Mouse (Mus musculus) midbrain, embryonic 15.5 days (tissue): Measurements from ENCODE around the gene Lrrc43. TPM values are rescaled to one million over a fixed set of nuclear protein-coding genes. Genes with fewer than 3 reads are reported as not detected.

Experiments
- ATAC-seq: fragments of 200-750 bp; cut with Nextera tagmentation; replicated peaks from 2 replicates; pipeline ENCODE4 v1.8.0; 2017; ENCODE audit warnings: moderate TSS enrichment
- H3K27ac ChIP-seq: fragments of 300-500 bp; sonication (generic); 2 replicates; pipeline ENCODE4 v1.5.1; 2015; ENCODE audit warnings: mild to moderate bottlenecking, inconsistent platforms
- H3K27me3 ChIP-seq: fragments of 300-500 bp; sonication (generic); replicated peaks from 2 replicates; pipeline ENCODE4 v1.6.1; 2015; ENCODE audit warnings: inconsistent platforms
- H3K36me3 ChIP-seq: fragments of 300-500 bp; sonication (generic); replicated peaks from 2 replicates; pipeline ENCODE4 v1.6.1; 2015; ENCODE audit warnings: inconsistent platforms
- H3K4me1 ChIP-seq: fragments of 300-500 bp; sonication (generic); 2 replicates; pipeline ENCODE4 v1.6.1; 2015; ENCODE audit warnings: inconsistent platforms
- H3K4me2 ChIP-seq: fragments of 300-500 bp; sonication (generic); 2 replicates; pipeline ENCODE4 v1.6.1; 2015; ENCODE audit warnings: inconsistent platforms, mild to moderate bottlenecking, moderate library complexity
- H3K4me3 ChIP-seq: fragments of 300-500 bp; sonication (generic); 2 replicates; pipeline ENCODE4 v1.5.1; 2015; ENCODE audit warnings: mild to moderate bottlenecking, inconsistent platforms
- H3K9ac ChIP-seq: fragments of 300-500 bp; sonication (generic); 2 replicates; pipeline ENCODE4 v1.6.1; 2015; ENCODE audit warnings: mild to moderate bottlenecking, inconsistent platforms
- H3K9me3 ChIP-seq: fragments of 300-500 bp; sonication (generic); 2 replicates; pipeline ENCODE4 v1.6.1; 2016; ENCODE audit warnings: inconsistent platforms
- WGBS: fragments of 180-500 bp; shearing (Covaris S2); methylation state at CpG from one replicate; pipeline ENCODE4 v1.1.7; 2015; ENCODE audit warnings: mixed read lengths; 5-methylcytosine and 5-hydroxymethylcytosine counted together
- polyA plus RNA-seq: library from polyadenylated mRNA; unstranded; fragments of >200 nt; fragmentation: Nextera tagmentation; extraction: Ambion mirVana; gene quantifications from 2 replicates; pipeline ENCODE4 v1.2.1, GENCODE M21; 2015

The Lrrc43 gene
- polyA plus RNA-seq = 0.89 and 1.1 TPM in 2 replicates

DNA sequence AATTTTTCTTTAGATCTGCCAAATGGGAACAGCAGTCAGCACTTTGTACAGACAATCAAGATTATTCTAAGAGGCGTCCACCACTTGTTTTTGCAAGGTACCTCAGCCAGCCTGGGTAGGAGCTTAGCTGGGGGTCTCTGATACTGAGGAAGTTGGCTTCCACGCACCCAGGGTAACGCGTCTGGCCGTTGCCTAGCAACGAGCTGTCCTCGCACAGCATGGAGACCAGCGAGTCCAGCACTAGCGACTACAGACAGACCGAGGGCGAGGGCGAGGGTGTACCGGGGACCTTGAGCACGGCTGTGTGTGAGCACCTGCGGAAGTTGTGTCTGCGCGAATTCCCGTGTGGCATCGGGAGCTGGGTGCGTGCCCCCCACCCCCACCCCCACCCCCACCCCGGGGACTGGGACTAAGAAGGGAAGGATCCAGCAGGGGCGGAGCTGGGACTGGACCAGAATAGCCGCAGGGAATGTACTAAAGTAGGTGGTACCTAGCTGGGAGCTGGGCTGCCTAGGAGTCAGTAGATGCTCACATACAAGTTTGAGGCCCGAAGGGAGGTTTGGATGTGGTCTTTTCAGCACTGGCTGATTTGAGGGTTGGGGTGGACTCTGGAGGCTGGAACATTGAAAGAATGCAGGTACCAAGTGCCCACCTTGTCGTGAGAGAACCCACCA, at the start of gene Lrrc43, which contains the start of gene Il31:
TSS of gene Lrrc43 (plus strand) at position 194 of the 674 bp plus-strand sequence.
TSS of gene Il31 (minus strand) at position 378 of the 674 bp plus-strand sequence.
- no peaks in the 10 kb centered on the region for H3K36me3 ChIP-seq
- H3K4me2 ChIP-seq = peak within 1 kb of the TSS; percentile 50
- H3K4me1 ChIP-seq = peaks cover 5% of the 10 kb centered on the region; the same call in 1 of the 2 replicates
- ATAC-seq = peak; percentile 72
- H3K9ac ChIP-seq = 0 out of 2 replicates have a peak within 1 kb of the TSS, but pooled peaks have one; percentile 13
- peak within 1 kb of the TSS; percentile 29 for H3K4me3 ChIP-seq
- no peaks in the 10 kb centered on the region for H3K9me3 ChIP-seq
- WGBS = 7% methylated on average over 25 of the region's 25 CpGs
- H3K27me3 ChIP-seq = no peaks in the 10 kb centered on the region
- no peak within 1 kb of the TSS for H3K27ac ChIP-seq

DNA sequence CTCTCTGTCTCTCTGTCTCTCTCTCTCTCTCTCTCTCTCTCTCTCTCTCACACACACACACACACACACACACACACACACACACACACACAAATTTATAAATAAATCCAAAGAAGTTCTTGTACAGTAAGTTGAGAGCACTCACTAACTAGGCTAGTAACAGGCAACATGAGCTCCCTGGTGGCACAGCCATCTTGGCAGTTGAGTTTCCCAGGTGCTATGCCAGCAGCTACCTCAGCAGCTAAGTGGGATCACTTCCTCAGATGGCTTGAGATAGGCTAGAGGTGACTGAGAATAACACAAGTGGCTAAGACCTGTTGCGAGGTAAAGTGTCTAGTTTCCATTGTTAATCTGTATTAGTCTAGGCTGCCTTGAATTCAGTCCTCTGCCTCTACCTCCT, 49.8 kb upstream of the Lrrc43 start:
- no peaks in the 10 kb centered on the region for H3K9me3 ChIP-seq
- peaks cover 12% of the 10 kb centered on the region for H3K4me1 ChIP-seq
- H3K9ac ChIP-seq = no peak overlapping the region
- no peak overlapping the region for H3K4me3 ChIP-seq
- peaks cover 17% of the 10 kb centered on the region; the same call in 1 of the 2 replicates for H3K36me3 ChIP-seq
- H3K27me3 ChIP-seq = no peaks in the 10 kb centered on the region
- ATAC-seq = no peak
- H3K27ac ChIP-seq = no peak overlapping the region
- 94% methylated on average over 1 of the region's 1 CpGs for WGBS
- no peak overlapping the region for H3K4me2 ChIP-seq

DNA sequence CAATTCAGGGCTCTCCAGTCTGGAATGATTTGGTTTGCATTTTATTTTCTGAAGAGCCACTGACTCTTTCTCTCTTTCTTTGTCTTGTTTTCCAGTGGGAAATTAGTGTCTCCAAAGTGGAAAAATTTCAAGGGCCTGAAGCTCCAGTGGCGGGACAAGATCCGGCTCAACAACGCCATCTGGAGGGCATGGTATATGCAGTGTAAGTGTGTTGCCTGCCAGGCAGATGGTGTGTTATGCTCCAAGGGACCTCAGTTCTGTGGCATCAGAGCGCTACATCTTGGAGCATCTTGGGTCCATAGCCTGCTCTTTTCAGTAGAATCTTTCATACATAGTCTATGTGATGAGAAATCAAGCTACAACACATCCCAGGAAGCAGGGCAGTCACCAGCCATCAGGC, 49.2 kb upstream of the Lrrc43 start:
- H3K4me1 ChIP-seq = peaks cover 12% of the 10 kb centered on the region
- H3K4me3 ChIP-seq = no peak overlapping the region
- H3K9me3 ChIP-seq = no peaks in the 10 kb centered on the region
- H3K4me2 ChIP-seq = no peak overlapping the region
- H3K27ac ChIP-seq = no peak overlapping the region
- no peak for ATAC-seq
- no peaks in the 10 kb centered on the region for H3K27me3 ChIP-seq
- 82% methylated on average over 4 of the region's 4 CpGs for WGBS
- H3K36me3 ChIP-seq = peaks cover 17% of the 10 kb centered on the region; the same call in 1 of the 2 replicates
- H3K9ac ChIP-seq = no peak overlapping the region

DNA sequence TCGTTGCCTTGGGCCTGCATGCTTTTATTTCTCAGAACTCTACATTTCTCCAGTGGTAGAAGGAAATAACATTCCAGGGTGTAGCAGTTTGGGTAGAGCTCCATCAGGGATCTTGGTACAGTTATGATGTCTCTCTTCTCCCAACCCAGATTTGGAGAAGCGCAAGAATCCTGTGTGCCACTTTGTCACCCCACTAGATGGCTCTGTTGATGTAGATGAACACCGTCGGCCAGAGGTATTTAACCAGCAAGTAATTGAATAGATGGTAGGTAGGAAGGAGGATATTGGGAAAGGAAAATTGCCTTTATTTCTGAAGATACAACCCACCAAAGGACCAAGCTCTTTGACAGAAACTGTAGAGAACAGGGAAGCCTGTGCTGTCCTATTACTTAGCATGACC, 48.4 kb upstream of the Lrrc43 start:
- 68% methylated on average over 4 of the region's 4 CpGs for WGBS
- Histone ChIP-seq H3K27ac (no peak overlapping the region), H3K27me3 (no peaks in the 10 kb centered on the region), H3K4me3 (no peak overlapping the region), H3K9ac (no peak overlapping the region), H3K4me1 (peaks cover 11% of the 10 kb centered on the region), H3K9me3 (no peaks in the 10 kb centered on the region), H3K36me3 (peaks cover 18% of the 10 kb centered on the region), H3K4me2 (no peak overlapping the region)
- no peak for ATAC-seq

DNA sequence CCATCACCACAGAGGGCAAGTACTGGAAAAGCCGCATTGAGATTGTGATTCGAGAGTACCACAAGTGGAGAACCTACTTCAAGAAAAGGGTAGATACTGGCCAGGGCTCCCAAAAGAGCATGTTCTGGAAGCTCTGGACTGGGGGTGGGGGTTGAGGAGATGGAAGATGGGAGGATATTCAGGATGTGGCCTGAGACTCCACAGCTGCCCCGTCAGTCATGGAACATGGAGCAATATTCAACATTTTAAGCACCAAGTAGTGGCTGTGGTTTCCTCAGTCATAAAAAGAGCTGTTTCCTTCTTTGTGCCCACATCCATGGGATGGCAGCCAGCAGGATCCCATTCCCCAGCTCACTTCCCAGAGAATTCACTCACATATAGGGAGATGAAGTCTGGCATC, 46.8 kb upstream of the Lrrc43 start:
- 89% methylated on average over 3 of the region's 3 CpGs for WGBS
- ATAC-seq = no peak
- H3K27ac ChIP-seq = no peak overlapping the region
- H3K9ac ChIP-seq = no peak overlapping the region
- H3K4me1 ChIP-seq = no peaks in the 10 kb centered on the region
- no peak overlapping the region for H3K4me2 ChIP-seq
- H3K36me3 ChIP-seq = peaks cover 24% of the 10 kb centered on the region
- no peak overlapping the region for H3K4me3 ChIP-seq
- H3K27me3 ChIP-seq = no peaks in the 10 kb centered on the region
- H3K9me3 ChIP-seq = no peaks in the 10 kb centered on the region

DNA sequence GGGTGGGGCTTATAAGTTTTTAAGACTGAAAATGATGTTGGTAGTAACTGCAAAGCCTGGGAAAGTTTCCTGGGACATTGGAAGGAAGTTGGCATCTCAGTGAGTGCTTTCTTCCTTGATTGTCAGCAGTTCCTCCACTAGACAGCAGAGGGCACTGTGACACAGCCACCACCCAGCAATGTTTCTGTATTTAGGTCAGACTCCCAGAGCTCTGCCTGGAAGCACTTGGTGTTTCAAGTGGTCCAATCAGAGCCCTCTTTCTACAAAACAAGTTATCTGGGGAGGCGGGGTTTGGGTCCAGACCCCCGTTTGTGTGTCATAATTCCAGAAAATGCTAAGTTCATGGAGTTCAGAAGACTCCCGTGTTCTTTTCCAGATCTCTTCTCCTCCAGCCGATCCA, 45.0 kb upstream of the Lrrc43 start:
- peaks cover 31% of the 10 kb centered on the region for H3K36me3 ChIP-seq
- no peak overlapping the region for H3K4me3 ChIP-seq
- ATAC-seq = no peak
- no peak overlapping the region for H3K4me2 ChIP-seq
- 51% methylated on average over 4 of the region's 4 CpGs for WGBS
- H3K27me3 ChIP-seq = no peaks in the 10 kb centered on the region
- H3K4me1 ChIP-seq = no peaks in the 10 kb centered on the region
- no peak overlapping the region for H3K9ac ChIP-seq
- no peaks in the 10 kb centered on the region for H3K9me3 ChIP-seq
- H3K27ac ChIP-seq = no peak overlapping the region

DNA sequence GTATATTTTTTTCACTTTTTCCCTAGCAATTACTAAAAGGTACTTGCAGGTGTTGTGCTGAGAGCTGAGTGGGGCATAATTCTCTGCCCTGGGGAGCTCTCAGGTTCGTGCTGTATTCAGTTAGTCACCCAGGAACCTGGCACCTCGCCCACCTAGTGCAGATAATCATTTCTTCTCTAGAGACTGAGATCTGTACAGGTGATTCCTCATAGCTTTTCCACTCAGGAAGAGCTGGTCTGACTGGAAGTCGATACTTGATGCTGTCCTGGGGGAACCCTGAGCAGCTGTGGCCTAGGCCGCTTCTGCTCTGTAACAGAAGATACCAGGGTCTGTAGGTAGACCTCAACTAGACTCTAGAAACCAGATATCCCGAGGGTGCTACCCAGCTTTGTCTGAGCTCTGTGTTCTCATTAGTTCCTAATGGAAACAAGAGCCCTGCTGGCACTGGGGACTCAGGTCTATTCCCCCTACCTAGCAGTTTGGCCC, 44.2 kb upstream of the Lrrc43 start:
- Histone ChIP-seq H3K4me2 (no peak overlapping the region), H3K27me3 (no peaks in the 10 kb centered on the region), H3K9me3 (no peaks in the 10 kb centered on the region), H3K27ac (no peak overlapping the region), H3K36me3 (peaks cover 37% of the 10 kb centered on the region), H3K4me3 (no peak overlapping the region), H3K4me1 (no peaks in the 10 kb centered on the region), H3K9ac (no peak overlapping the region)
- 89% methylated on average over 5 of the region's 5 CpGs for WGBS
- no peak for ATAC-seq

DNA sequence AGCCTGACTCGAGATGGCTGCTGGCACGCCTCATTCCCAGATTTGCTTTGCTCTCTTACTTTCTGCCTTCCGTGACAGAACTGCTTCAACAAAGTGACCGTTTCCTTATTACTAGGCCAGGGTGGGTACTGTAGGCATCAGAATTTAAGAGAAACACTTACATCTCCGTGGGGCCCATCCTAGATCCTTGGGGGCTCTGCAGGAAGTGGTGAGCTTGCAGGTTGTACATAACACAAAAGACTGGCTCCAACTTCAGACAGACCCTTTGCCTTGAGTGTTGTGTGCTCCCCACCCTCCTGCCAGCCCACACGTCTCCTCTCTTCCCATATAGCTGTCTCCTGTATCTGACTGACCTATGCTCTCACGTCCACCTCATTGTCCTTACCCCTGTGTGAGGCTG, 37.2 kb upstream of the Lrrc43 start:
- Histone ChIP-seq H3K9me3 (no peaks in the 10 kb centered on the region), H3K36me3 (peaks cover 51% of the 10 kb centered on the region), H3K4me1 (no peaks in the 10 kb centered on the region), H3K27me3 (no peaks in the 10 kb centered on the region), H3K9ac (no peak overlapping the region), H3K4me2 (no peak overlapping the region), H3K4me3 (no peak overlapping the region), H3K27ac (no peak overlapping the region)
- no peak for ATAC-seq
- 92% methylated on average over 7 of the region's 7 CpGs for whole genome bisulfite sequencing

DNA sequence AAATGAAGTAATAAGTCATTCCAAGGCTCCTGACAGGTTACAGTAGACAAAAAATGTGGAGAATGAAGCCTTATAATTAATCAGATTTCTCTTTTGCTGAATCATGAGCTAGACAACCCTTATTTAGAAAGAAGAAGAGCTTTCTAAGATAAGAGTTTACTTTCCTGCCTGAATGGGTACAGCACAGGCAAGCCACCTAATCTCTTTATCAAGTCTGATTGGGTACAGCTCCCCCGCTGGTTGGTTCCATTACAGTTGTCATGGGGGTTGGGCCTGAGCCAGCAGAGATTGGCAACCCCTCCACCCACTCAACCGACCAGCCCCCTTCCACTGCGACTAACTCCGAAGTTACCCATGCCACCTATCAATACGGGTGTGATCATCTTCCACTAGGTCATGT, 27.7 kb upstream of the Lrrc43 start:
- WGBS = 64% methylated on average over 5 of the region's 5 CpGs
- ATAC-seq = no peak
- Histone ChIP-seq H3K36me3 (no peaks in the 10 kb centered on the region; the same call in 1 of the 2 replicates), H3K27ac (no peak overlapping the region), H3K9me3 (no peaks in the 10 kb centered on the region), H3K9ac (no peak overlapping the region), H3K4me1 (no peaks in the 10 kb centered on the region), H3K4me2 (no peak overlapping the region), H3K4me3 (no peak overlapping the region), H3K27me3 (no peaks in the 10 kb centered on the region)

DNA sequence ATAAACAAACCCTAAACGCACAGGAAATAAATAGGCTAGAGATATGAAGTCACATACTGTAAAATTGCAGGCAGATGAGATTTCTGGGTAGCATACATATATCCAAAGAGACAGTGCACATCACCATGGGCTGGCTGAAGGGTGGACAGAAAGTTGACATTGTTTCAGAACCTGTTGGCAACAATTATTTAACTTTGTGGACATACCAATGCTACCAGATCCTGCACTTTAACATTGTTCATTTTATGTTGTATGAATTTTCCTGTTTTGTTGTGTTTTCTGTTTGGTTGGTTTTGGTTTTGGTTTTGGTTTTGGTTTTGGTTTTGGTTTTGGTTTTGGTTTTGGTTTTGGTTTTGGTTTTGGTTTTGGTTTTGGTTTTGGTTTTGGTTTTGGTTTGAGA, 24.5 kb upstream of the Lrrc43 start:
- WGBS = 81% methylated on average over 1 of the region's 1 CpGs
- Histone ChIP-seq H3K4me2 (no peak overlapping the region), H3K27me3 (no peaks in the 10 kb centered on the region), H3K36me3 (no peaks in the 10 kb centered on the region), H3K9me3 (no peaks in the 10 kb centered on the region), H3K4me3 (no peak overlapping the region), H3K9ac (no peak overlapping the region), H3K4me1 (no peaks in the 10 kb centered on the region), H3K27ac (no peak overlapping the region)
- no peak for ATAC-seq

DNA sequence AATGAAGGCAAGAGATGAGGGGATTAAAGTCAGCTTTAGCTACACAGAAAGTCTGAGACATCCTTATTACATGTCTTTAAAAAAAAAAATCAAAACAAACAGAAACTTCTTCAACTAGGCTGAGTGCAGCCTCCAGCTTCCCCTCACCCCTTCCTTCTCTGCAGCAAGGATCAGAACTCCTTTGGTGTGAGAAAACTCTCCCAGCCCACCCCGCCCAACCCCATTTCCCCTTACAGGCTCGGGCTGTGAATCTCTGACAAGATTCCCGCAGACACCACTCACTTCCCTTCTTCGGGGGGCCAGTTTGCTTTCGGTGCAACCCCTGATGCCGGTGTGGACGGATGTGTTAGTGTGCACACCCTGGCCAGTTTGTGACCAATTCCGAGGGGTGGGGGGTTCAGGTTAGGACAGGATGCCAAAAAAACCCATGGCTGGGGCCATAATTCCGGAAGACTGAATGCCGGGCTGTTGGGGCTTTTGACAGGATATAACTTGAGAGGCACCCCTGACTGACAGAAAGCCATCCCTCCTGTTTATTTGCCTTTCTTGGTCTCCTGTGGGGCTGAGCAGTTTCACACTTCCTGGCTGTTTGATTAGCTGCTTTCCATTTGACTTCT, 18.2 kb upstream of the Lrrc43 start:
- H3K36me3 ChIP-seq = no peaks in the 10 kb centered on the region
- no peaks in the 10 kb centered on the region for H3K4me1 ChIP-seq
- no peak overlapping the region for H3K27ac ChIP-seq
- no peak overlapping the region for H3K4me2 ChIP-seq
- H3K27me3 ChIP-seq = no peaks in the 10 kb centered on the region
- no peak overlapping the region for H3K4me3 ChIP-seq
- no peak overlapping the region for H3K9ac ChIP-seq
- no peak for ATAC-seq
- WGBS = 70% methylated on average over 10 of the region's 10 CpGs
- H3K9me3 ChIP-seq = no peaks in the 10 kb centered on the region

DNA sequence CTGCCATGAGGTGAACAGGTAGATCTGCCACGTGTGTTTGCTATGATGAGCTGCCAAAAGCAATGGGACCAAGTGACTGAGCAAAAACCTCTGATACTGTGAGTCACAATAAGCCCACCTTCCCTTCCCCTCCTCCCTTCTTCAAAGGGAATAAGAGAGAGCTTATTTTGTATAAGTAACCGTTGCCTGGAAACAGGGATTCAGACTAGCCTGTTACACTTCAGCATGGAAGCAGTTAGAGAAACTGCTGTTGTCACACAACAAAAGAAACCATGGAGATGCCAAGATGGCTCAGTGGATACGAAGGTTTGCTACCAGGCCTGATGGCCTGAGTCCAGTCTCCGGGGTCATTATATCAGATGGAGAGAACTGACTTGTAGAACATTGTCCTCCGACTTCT, 15.3 kb upstream of the Lrrc43 start:
- H3K27ac ChIP-seq = no peak overlapping the region
- ATAC-seq = no peak
- no peaks in the 10 kb centered on the region for H3K27me3 ChIP-seq
- no peaks in the 10 kb centered on the region for H3K36me3 ChIP-seq
- H3K4me3 ChIP-seq = no peak overlapping the region
- H3K4me1 ChIP-seq = no peaks in the 10 kb centered on the region
- H3K4me2 ChIP-seq = no peak overlapping the region
- WGBS = 51% methylated on average over 5 of the region's 5 CpGs
- no peak overlapping the region for H3K9ac ChIP-seq
- no peaks in the 10 kb centered on the region for H3K9me3 ChIP-seq
